Mouse (Mus musculus) heart, adult 2 months (tissue): ENCODE data around the gene Col16a1. TPM values are rescaled to one million over a fixed set of nuclear protein-coding genes. Genes with fewer than 3 reads are reported as not detected.

Experiments used
- DNase-seq, 2 experiments: peaks; one replicate each; pipeline ENCODE4 v3.0.0; 2021
- H3K27ac ChIP-seq: fragments of 200-600 bp; 2 replicates; pipeline ENCODE4 v1.8.1; 2022
- H3K27me3 ChIP-seq: fragments of 200-500 bp; 2 replicates; pipeline ENCODE4 v1.6.1; 2012; ENCODE audit warnings: mild to moderate bottlenecking, low read length, inconsistent platforms, mixed read lengths; ENCODE audit not compliant: control insufficient read depth, insufficient read depth
- H3K36me3 ChIP-seq: fragments of 200-500 bp; 2 replicates; pipeline ENCODE4 v1.6.1; 2012; ENCODE audit warnings: low read length, inconsistent platforms; ENCODE audit not compliant: control insufficient read depth, insufficient read depth
- H3K4me1 ChIP-seq: fragments of 200-500 bp; 2 replicates; pipeline ENCODE4 v1.6.1; 2011; ENCODE audit warnings: low read length; ENCODE audit not compliant: control insufficient read depth, insufficient read depth
- H3K4me3 ChIP-seq: fragments of 200-600 bp; 2 replicates; pipeline ENCODE4 v1.8.1; 2022
- H3K79me2 ChIP-seq: fragments of 200-500 bp; replicated peaks from 2 replicates; pipeline ENCODE4 v1.6.1; 2012; ENCODE audit warnings: mild to moderate bottlenecking, inconsistent platforms, low read length, moderate library complexity, mixed read lengths; ENCODE audit not compliant: control insufficient read depth, insufficient read depth
- H3K9ac ChIP-seq: fragments of 200-500 bp; 2 replicates; pipeline ENCODE4 v1.6.1; 2012; ENCODE audit warnings: low read depth, mild to moderate bottlenecking, control low read depth, inconsistent platforms, low read length, mixed read lengths
- CTCF ChIP-seq: fragments of 200-600 bp; IDR thresholded peaks from 2 replicates; pipeline ENCODE4 v1.8.1; 2022; ENCODE audit warnings: antibody characterized with exemption, mild to moderate bottlenecking, moderate library complexity
- EP300 ChIP-seq: fragments of 200-500 bp; IDR thresholded peaks from 2 replicates; pipeline ENCODE4 v1.6.1; 2011; ENCODE audit warnings: low read depth, low read length, control low read depth; ENCODE audit not compliant: insufficient read depth
- POLR2A ChIP-seq: fragments of 200-500 bp; IDR thresholded peaks from 2 replicates; pipeline ENCODE4 v1.6.1; 2011; ENCODE audit warnings: mild to moderate bottlenecking, low read depth, low read length, control low read depth; ENCODE audit not compliant: insufficient read depth
- WGBS: fragments of 180-500 bp; shearing (Covaris S2); methylation state at CpG from one replicate; pipeline ENCODE4 v1.1.7; 2018; 5-methylcytosine and 5-hydroxymethylcytosine counted together
- intact Hi-C: fragments of 180-260 bp; cut with DNase I; formaldehyde crosslinking; loops from one replicate; pipeline ENCODE4 v1.15.1; 2025
- polyA plus RNA-seq: library from polyadenylated mRNA; depleted of rRNA; stranded (reverse); fragments of >200 nt; gene quantifications from 2 replicates; pipeline ENCODE4 v1.2.3, GENCODE M21; 2012
- total RNA-seq, 2 experiments: library from RNA; stranded (reverse); gene quantifications; 2 replicates each; pipeline ENCODE4 v1.2.3; 2021

The Col16a1 gene
- total and polyA plus RNA-seq, 3 experiments: 5.0 to 8.4 (median 5.5) TPM

- intact Hi-C loops: no loop called here
- H3K4me3 ChIP-seq: no peak overlapping the region
- H3K79me2 ChIP-seq: no peaks in the 10 kb centered on the region
- no peak overlapping the region for H3K9ac ChIP-seq
- TF ChIP-seq POLR2A: no peak
- no peak for TF ChIP-seq EP300
- TF ChIP-seq CTCF: no peak
- no peak overlapping the region for H3K27ac ChIP-seq
- H3K36me3 ChIP-seq: no peaks in the 10 kb centered on the region
- WGBS: 86% methylated on average over 8 of the region's 8 CpGs
- no peaks in the 10 kb centered on the region for H3K27me3 ChIP-seq
- no peak for DNase-seq
- no peaks in the 10 kb centered on the region for H3K4me1 ChIP-seq
Observed at GRCm38 (mm10) chr4:130022952-130023351, 24.7 kb upstream of the Col16a1 start.

- intact Hi-C loops: no loop called here
- no peaks in the 10 kb centered on the region for H3K4me1 ChIP-seq
- H3K79me2 ChIP-seq: no peaks in the 10 kb centered on the region
- H3K36me3 ChIP-seq: no peaks in the 10 kb centered on the region
- WGBS: 57% methylated on average over 10 of the region's 10 CpGs
- no peaks in the 10 kb centered on the region for H3K27me3 ChIP-seq
- no peak for DNase-seq
- no peak overlapping the region for H3K27ac ChIP-seq
- no peak for TF ChIP-seq POLR2A
- H3K9ac ChIP-seq: no peak overlapping the region
- H3K4me3 ChIP-seq: no peak overlapping the region
Observed at GRCm38 (mm10) chr4:130023511-130024231, 24.0 kb upstream of the Col16a1 start.

DNA sequence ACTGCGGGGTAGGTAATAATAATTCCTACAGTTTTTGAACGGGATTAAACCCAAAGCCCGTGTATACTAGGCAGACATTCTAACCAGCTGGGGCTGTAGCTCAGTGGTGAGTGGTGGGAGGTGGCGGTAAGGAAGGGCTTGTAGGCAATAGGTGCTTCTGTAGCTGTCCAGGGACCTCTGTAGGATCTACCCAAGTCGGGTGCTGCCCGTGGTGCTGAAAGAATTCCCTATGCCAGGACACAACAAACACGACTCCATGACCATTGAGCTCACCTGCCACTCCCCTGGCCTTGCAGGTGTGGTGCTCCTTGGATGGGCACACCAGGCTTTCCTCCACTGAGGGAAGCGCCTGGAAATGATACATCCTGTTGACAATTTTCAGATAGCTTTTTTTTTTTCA, 22.1 kb upstream of the Col16a1 start:
- Histone ChIP-seq H3K4me1 (no peaks in the 10 kb centered on the region), H3K27me3 (no peaks in the 10 kb centered on the region), H3K36me3 (no peaks in the 10 kb centered on the region), H3K27ac (no peak overlapping the region), H3K9ac (no peak overlapping the region), H3K79me2 (no peaks in the 10 kb centered on the region), H3K4me3 (no peak overlapping the region)
- no peak for DNase-seq
- intact Hi-C loops: no loop called here
- TF ChIP-seq POLR2A (no peak), EP300 (no peak), CTCF (no peak)
- WGBS: 46% methylated on average over 8 of the region's 8 CpGs

- no peaks in the 10 kb centered on the region for H3K4me1 ChIP-seq
- no peaks in the 10 kb centered on the region for H3K36me3 ChIP-seq
- no peak overlapping the region for H3K27ac ChIP-seq
- TF ChIP-seq CTCF: no peak
- TF ChIP-seq POLR2A: no peak
- no peak for TF ChIP-seq EP300
- WGBS: 62% methylated on average over 2 of the region's 2 CpGs
- no peaks in the 10 kb centered on the region for H3K27me3 ChIP-seq
- DNase-seq: no peak
- no peaks in the 10 kb centered on the region for H3K79me2 ChIP-seq
- no peak overlapping the region for H3K4me3 ChIP-seq
- intact Hi-C loops: no loop called here
- H3K9ac ChIP-seq: no peak overlapping the region
Observed at GRCm38 (mm10) chr4:130031146-130031545, 16.5 kb upstream of the Col16a1 start.

DNA sequence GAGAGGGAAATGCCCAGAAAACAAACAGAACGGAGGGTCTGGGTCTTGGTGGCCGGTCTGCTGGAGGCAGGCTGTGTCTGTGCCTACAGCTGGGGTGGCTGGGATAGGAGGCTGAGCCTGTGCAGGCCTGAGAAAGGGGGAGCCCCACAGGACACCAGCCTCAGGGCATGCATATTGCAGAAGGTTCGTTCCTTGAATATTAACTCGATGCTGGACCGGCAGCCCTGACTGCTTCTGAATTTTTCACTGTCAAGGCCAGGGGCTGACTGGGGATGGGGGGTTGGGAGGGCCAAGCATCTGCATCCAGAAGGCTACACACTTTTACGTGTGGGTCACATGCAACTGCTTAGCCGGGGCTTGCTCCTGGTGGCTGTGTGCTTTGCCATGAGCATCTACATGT, 14.1 kb upstream of the Col16a1 start:
- Histone ChIP-seq H3K27me3 (no peaks in the 10 kb centered on the region), H3K36me3 (no peaks in the 10 kb centered on the region), H3K4me3 (no peak overlapping the region), H3K27ac (no peak overlapping the region), H3K9ac (no peak overlapping the region), H3K79me2 (no peaks in the 10 kb centered on the region), H3K4me1 (peaks cover 1% of the 10 kb centered on the region; the same call in 1 of the 2 replicates)
- TF ChIP-seq POLR2A (no peak), CTCF (no peak), EP300 (no peak)
- intact Hi-C loops: no loop called here
- 77% methylated on average over 7 of the region's 7 CpGs for WGBS
- no peak for DNase-seq

DNA sequence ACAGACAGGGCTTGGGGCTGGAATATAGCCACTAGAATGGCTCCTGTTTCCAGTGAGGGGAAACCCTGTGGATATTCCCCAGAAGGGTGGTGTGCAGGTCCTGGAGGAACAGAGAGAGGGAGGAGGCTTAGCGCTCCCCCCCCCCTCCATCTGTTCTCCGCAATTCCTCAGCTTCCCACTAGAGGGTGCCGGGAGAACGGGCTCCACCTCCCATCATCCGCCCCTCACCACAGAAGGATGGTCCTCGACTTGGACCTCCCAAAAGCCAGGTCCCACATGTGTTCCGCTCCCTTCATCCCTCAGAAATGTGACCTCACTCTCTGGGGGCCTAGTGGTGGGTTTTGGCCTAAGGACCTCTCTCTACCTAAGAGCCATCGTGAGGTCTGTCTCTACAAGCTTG, 11.5 kb upstream of the Col16a1 start:
- no peak overlapping the region for H3K9ac ChIP-seq
- WGBS: 7% methylated on average over 8 of the region's 8 CpGs
- intact Hi-C loops: loop anchor here (1.0 to 5.0 kb wide), 3 partner anchors 51 to 153 kb away; no protein-coding TSS in a partner anchor

More for the DNA sequence above, 11.5 kb upstream of the Col16a1 start:
- Histone ChIP-seq H3K4me3 (no peak overlapping the region; the same call in 1 of the 2 replicates), H3K4me1 (peaks cover 1% of the 10 kb centered on the region; the same call in 1 of the 2 replicates), H3K36me3 (no peaks in the 10 kb centered on the region), H3K79me2 (no peaks in the 10 kb centered on the region), H3K27ac (peak overlapping the region; percentile 41), H3K27me3 (no peaks in the 10 kb centered on the region)
- DNase-seq: peak; percentile 41 to 69
- TF ChIP-seq EP300 (0 out of 2 replicates have a peak, but pooled peaks have one; percentile 16), CTCF (peak; percentile 83), POLR2A (no peak)
